9 mouse cellular contexts compared by ENCODE assay signal in genomic region chr3:97659746-97660145, GRCm38 (mm10). TPM values are rescaled to one million over a fixed set of nuclear protein-coding genes. Genes with fewer than 3 reads are reported as not detected.
DNase-seq lines count a peak whose midpoint lies in the region; ATAC-seq and TF ChIP-seq lines count a peak whose summit lies in the region.
"Had no signal": no experiment of that assay in that cellular context is flagged by ENCODE, and none has a peak within 500 bp of the region (broad histone marks: within the 10 kb centered on the region; RNA-seq: fewer than 3 reads in every experiment).

No protein-coding gene starts in this region.

- no peak for TF ChIP-seq EP300 in lung, postnatal 0 days (IDR thresholded peaks at IDR 0.05)
- no peak for TF ChIP-seq EP300 in heart, postnatal 0 days (IDR thresholded peaks at IDR 0.05; ENCODE audit: low read depth)

- no peak overlapping the region for H3K9ac ChIP-seq in forebrain, embryonic 11.5 days (ENCODE audit: low read length)
- H3K9ac ChIP-seq in forebrain, embryonic 14.5 days (ENCODE audit: low read length) = no peak overlapping the region; the same call in 1 of the 2 replicates
- H3K9ac ChIP-seq in lung, embryonic 14.5 days = no peak overlapping the region
- H3K9ac ChIP-seq in lung, postnatal 0 days (replicated peaks; ENCODE audit: low read depth) = no peak overlapping the region
- no peak overlapping the region for H3K9ac ChIP-seq in heart, postnatal 0 days (replicated peaks; ENCODE audit: low read depth, low read length)
- no peak overlapping the region for H3K9ac ChIP-seq in neural tube, embryonic 14.5 days (replicated peaks; ENCODE audit: low read depth, low read length)

- H3K4me1 ChIP-seq in forebrain, embryonic 11.5 days (replicated peaks; ENCODE audit: control insufficient read depth, insufficient read depth, low read length) = peaks cover 5% of the 10 kb centered on the region; the same call in 1 of the 2 replicates
- peaks cover 5% of the 10 kb centered on the region; the same call in 1 of the 2 replicates for H3K4me1 ChIP-seq in forebrain, embryonic 14.5 days (ENCODE audit: control insufficient read depth, insufficient read depth, low read length)
- H3K4me1 ChIP-seq in lung, embryonic 14.5 days (ENCODE audit: insufficient read depth) = no peaks in the 10 kb centered on the region
- 0 out of 2 replicates have a peak, but pooled peaks cover 6% of the 10 kb centered on the region for H3K4me1 ChIP-seq in lung, postnatal 0 days (ENCODE audit: insufficient read depth, low read depth, low read length)
- H3K4me1 ChIP-seq in heart, postnatal 0 days (ENCODE audit: control insufficient read depth, insufficient read depth) = peaks cover 13% of the 10 kb centered on the region
- H3K4me1 ChIP-seq in neural tube, embryonic 14.5 days (ENCODE audit: control insufficient read depth, insufficient read depth, low read length) = peaks cover 10% of the 10 kb centered on the region; the same call in 1 of the 2 replicates
- H3K4me1 ChIP-seq in lung, adult 2 months (ENCODE audit: control insufficient read depth, insufficient read depth, low read length) = peaks cover 7% of the 10 kb centered on the region

- no peak for TF ChIP-seq POLR2A in lung, adult 2 months (IDR thresholded peaks at IDR 0.05; ENCODE audit: borderline replicate concordance, extremely low read depth, low read depth, low read length)

- no peak overlapping the region for H3K4me3 ChIP-seq in forebrain, embryonic 11.5 days (ENCODE audit: low read depth, low read length)
- H3K4me3 ChIP-seq in forebrain, embryonic 14.5 days (ENCODE audit: low read depth, low read length) = no peak overlapping the region
- H3K4me3 ChIP-seq in lung, embryonic 14.5 days (ENCODE audit: low read depth, low read length) = no peak overlapping the region; the same call in 1 of the 2 replicates
- H3K4me3 ChIP-seq in lung, postnatal 0 days (ENCODE audit: low read depth, low read length) = no peak overlapping the region
- no peak overlapping the region; the same call in 1 of the 2 replicates for H3K4me3 ChIP-seq in heart, postnatal 0 days (ENCODE audit: low read depth, low read length)
- no peak overlapping the region for H3K4me3 ChIP-seq in neural tube, embryonic 14.5 days (ENCODE audit: low read depth, low read length)
- no peak overlapping the region for H3K4me3 ChIP-seq in lung, adult 2 months (replicated peaks; ENCODE audit: extremely low read depth, low read depth, low read length)

- WGBS in forebrain, embryonic 11.5 days = 92% methylated on average over 7 of the region's 7 CpGs
- 94% methylated on average over 7 of the region's 7 CpGs for WGBS in forebrain, embryonic 14.5 days
- 83% methylated on average over 7 of the region's 7 CpGs for WGBS in lung, embryonic 14.5 days
- WGBS in lung, postnatal 0 days = 80% methylated on average over 7 of the region's 7 CpGs
- WGBS in heart, postnatal 0 days = 78% methylated on average over 7 of the region's 7 CpGs
- WGBS in neural tube, embryonic 14.5 days = 58% methylated on average over 7 of the region's 7 CpGs
- WGBS in lung, adult 2 months = 81% methylated on average over 7 of the region's 7 CpGs

- H3K27me3 ChIP-seq in forebrain, embryonic 11.5 days (ENCODE audit: control insufficient read depth, insufficient read depth, low read length) = no peaks in the 10 kb centered on the region
- no peaks in the 10 kb centered on the region for H3K27me3 ChIP-seq in forebrain, embryonic 14.5 days (replicated peaks; ENCODE audit: control insufficient read depth, insufficient read depth, low read length)
- no peaks in the 10 kb centered on the region for H3K27me3 ChIP-seq in lung, embryonic 14.5 days (ENCODE audit: insufficient read depth, low read length)
- no peaks in the 10 kb centered on the region for H3K27me3 ChIP-seq in lung, postnatal 0 days (replicated peaks; ENCODE audit: insufficient read depth, low read length)
- no peaks in the 10 kb centered on the region for H3K27me3 ChIP-seq in heart, postnatal 0 days (ENCODE audit: control insufficient read depth, insufficient read depth, low read length)
- H3K27me3 ChIP-seq in neural tube, embryonic 14.5 days (ENCODE audit: control insufficient read depth, insufficient read depth, low read length) = no peaks in the 10 kb centered on the region

- no peak for ATAC-seq in forebrain, embryonic 11.5 days (replicated peaks; ENCODE audit: low FRiP score)
- no peak for ATAC-seq in forebrain, embryonic 14.5 days
- no peak for ATAC-seq in lung, embryonic 14.5 days (ENCODE audit: insufficient read depth)
- ATAC-seq in lung, postnatal 0 days = no peak
- no peak for ATAC-seq in heart, postnatal 0 days (ENCODE audit: insufficient read depth, low read depth)
- ATAC-seq in neural tube, embryonic 14.5 days (ENCODE audit: low read depth) = no peak

- no peaks in the 10 kb centered on the region for H3K36me3 ChIP-seq in forebrain, embryonic 11.5 days (ENCODE audit: control insufficient read depth, insufficient read depth, low read length)
- H3K36me3 ChIP-seq in forebrain, embryonic 14.5 days (ENCODE audit: control insufficient read depth, insufficient read depth, low read length) = peaks cover 12% of the 10 kb centered on the region; the same call in 1 of the 2 replicates
- peaks cover 18% of the 10 kb centered on the region; the same call in 1 of the 2 replicates for H3K36me3 ChIP-seq in lung, embryonic 14.5 days (ENCODE audit: insufficient read depth)
- peaks cover 7% of the 10 kb centered on the region; the same call in 1 of the 2 replicates for H3K36me3 ChIP-seq in lung, postnatal 0 days (ENCODE audit: insufficient read depth, low read length)
- peaks cover 26% of the 10 kb centered on the region for H3K36me3 ChIP-seq in heart, postnatal 0 days (replicated peaks; ENCODE audit: control insufficient read depth, insufficient read depth, low read length)
- peaks cover 11% of the 10 kb centered on the region; the same call in 1 of the 2 replicates for H3K36me3 ChIP-seq in neural tube, embryonic 14.5 days (ENCODE audit: control insufficient read depth, insufficient read depth, low read length)

- no peak for TF ChIP-seq CTCF in lung, embryonic 14.5 days (IDR thresholded peaks at IDR 0.05; ENCODE audit: low read depth)
- no peak for TF ChIP-seq CTCF in lung, postnatal 0 days (IDR thresholded peaks at IDR 0.05)
- no peak for TF ChIP-seq CTCF in heart, postnatal 0 days (IDR thresholded peaks at IDR 0.05; ENCODE audit: low read depth)
- TF ChIP-seq CTCF in lung, adult 2 months (IDR thresholded peaks at IDR 0.05; ENCODE audit: insufficient read depth, low read length) = no peak

- H3K9me3 ChIP-seq in forebrain, embryonic 11.5 days (ENCODE audit: control insufficient read depth, low read length) = no peaks in the 10 kb centered on the region
- H3K9me3 ChIP-seq in forebrain, embryonic 14.5 days (replicated peaks; ENCODE audit: control insufficient read depth, low read length) = no peaks in the 10 kb centered on the region
- H3K9me3 ChIP-seq in lung, embryonic 14.5 days (ENCODE audit: low read depth, low read length) = no peaks in the 10 kb centered on the region
- no peaks in the 10 kb centered on the region for H3K9me3 ChIP-seq in lung, postnatal 0 days (ENCODE audit: low read length)
- H3K9me3 ChIP-seq in heart, postnatal 0 days (replicated peaks; ENCODE audit: control insufficient read depth, low read length) = no peaks in the 10 kb centered on the region; the same call in 1 of the 2 replicates
- no peaks in the 10 kb centered on the region for H3K9me3 ChIP-seq in neural tube, embryonic 14.5 days (ENCODE audit: control insufficient read depth, low read length)

- no peak overlapping the region for H3K27ac ChIP-seq in forebrain, embryonic 11.5 days (ENCODE audit: low read depth, low read length)
- H3K27ac ChIP-seq in forebrain, embryonic 14.5 days (ENCODE audit: low read depth, low read length) = no peak overlapping the region
- H3K27ac ChIP-seq in lung, embryonic 14.5 days (ENCODE audit: low read depth) = no peak overlapping the region
- no peak overlapping the region for H3K27ac ChIP-seq in lung, postnatal 0 days (ENCODE audit: low read length)
- H3K27ac ChIP-seq in heart, postnatal 0 days (ENCODE audit: low read depth) = no peak overlapping the region
- H3K27ac ChIP-seq in neural tube, embryonic 14.5 days (ENCODE audit: low read depth, low read length) = no peak overlapping the region

- peak overlapping the region; percentile 70; the same call in 1 of the 2 replicates for H3K4me2 ChIP-seq in forebrain, embryonic 11.5 days (ENCODE audit: low read depth, low read length, severe bottlenecking)
- H3K4me2 ChIP-seq in forebrain, embryonic 14.5 days (ENCODE audit: low read length) = no peak overlapping the region
- H3K4me2 ChIP-seq in lung, embryonic 14.5 days = peak overlapping the region; percentile 90; the same call in 1 of the 2 replicates
- H3K4me2 ChIP-seq in lung, postnatal 0 days (replicated peaks; ENCODE audit: low read depth, low read length) = no peak overlapping the region; the same call in 1 of the 2 replicates
- H3K4me2 ChIP-seq in heart, postnatal 0 days (ENCODE audit: low read depth, low read length) = peak overlapping the region; percentile 13; the same call in 1 of the 2 replicates
- H3K4me2 ChIP-seq in neural tube, embryonic 14.5 days (ENCODE audit: low read depth, low read length) = peak overlapping the region; percentile 75; the same call in 1 of the 2 replicates

- no peak for DNase-seq in forebrain, embryonic 11.5 days (ENCODE audit: low spot score)
- DNase-seq in forebrain, embryonic 14.5 days (ENCODE audit: low spot score) = no peak
- no peak for DNase-seq in lung, embryonic 14.5 days
- no peak for DNase-seq in lung, postnatal 0 days (ENCODE audit: low spot score)
- no peak for DNase-seq in heart, postnatal 0 days (ENCODE audit: low spot score)
- DNase-seq in lung, adult 2 months = no peak
- DNase-seq in frontal cortex, postnatal 10 days (ENCODE audit: low spot score in 2 of 2) = no peak

RNA-seq across cellular contexts. Expression of gene Prkab2, which starts 1.8 kb away (rescaled TPM):
- 6.8 and 7.6 TPM in 2 replicates for polyA plus RNA-seq in forebrain, embryonic 11.5 days (2014; fragmentation: Nextera tagmentation; extraction: Ambion mirVana)
- 5.3 and 6.8 TPM in 2 replicates for polyA plus RNA-seq in forebrain, embryonic 14.5 days (2014; fragmentation: Nextera tagmentation; extraction: Ambion mirVana)
- 4.4 and 4.6 TPM in 2 replicates for polyA plus RNA-seq in lung, embryonic 14.5 days (2014; fragmentation: Nextera tagmentation; extraction: Ambion mirVana)
- 3.1 and 3.7 TPM in 2 replicates for polyA plus RNA-seq in lung, postnatal 0 days (2015; fragmentation: Nextera tagmentation; extraction: Ambion mirVana)
- 12.4 and 17.4 TPM in 2 replicates for total RNA-seq in heart, postnatal 0 days (2014; rRNA removed; ENCODE audit: low replicate concordance)
- polyA plus RNA-seq in heart, postnatal 0 days (2015; fragmentation: Nextera tagmentation; extraction: Ambion mirVana) = 9.3 and 10.5 TPM in 2 replicates
- polyA plus RNA-seq in neural tube, embryonic 14.5 days (2014; fragmentation: Nextera tagmentation; extraction: Ambion mirVana) = 11.8 and 14.0 TPM in 2 replicates
- 5.4 and 8.3 TPM in 2 replicates for polyA plus RNA-seq in lung, adult 2 months (2012; rRNA removed)

RNA-seq across cellular contexts. Expression of gene Gm17651, which starts 14.7 kb away (rescaled TPM):
- not detected in 2 replicates for polyA plus RNA-seq in forebrain, embryonic 11.5 days (2014; fragmentation: Nextera tagmentation; extraction: Ambion mirVana)
- polyA plus RNA-seq in forebrain, embryonic 14.5 days (2014; fragmentation: Nextera tagmentation; extraction: Ambion mirVana) = not detected in 2 replicates
- polyA plus RNA-seq in lung, embryonic 14.5 days (2014; fragmentation: Nextera tagmentation; extraction: Ambion mirVana) = not detected in 2 replicates
- not detected in 2 replicates for polyA plus RNA-seq in lung, postnatal 0 days (2015; fragmentation: Nextera tagmentation; extraction: Ambion mirVana)
- total RNA-seq in heart, postnatal 0 days (2014; rRNA removed; ENCODE audit: low replicate concordance) = not detected in 2 replicates
- not detected in 2 replicates for polyA plus RNA-seq in heart, postnatal 0 days (2015; fragmentation: Nextera tagmentation; extraction: Ambion mirVana)
- polyA plus RNA-seq in neural tube, embryonic 14.5 days (2014; fragmentation: Nextera tagmentation; extraction: Ambion mirVana) = not detected in 2 replicates
- not detected in 2 replicates for polyA plus RNA-seq in lung, adult 2 months (2012; rRNA removed)
- total RNA-seq: layer of hippocampus, postnatal 10 days had no signal

RNA-seq across cellular contexts. Expression of gene Fmo5, which starts 31.1 kb away (rescaled TPM):
- polyA plus RNA-seq in forebrain, embryonic 11.5 days (2014; fragmentation: Nextera tagmentation; extraction: Ambion mirVana) = 0.65 and 0.69 TPM in 2 replicates
- polyA plus RNA-seq in forebrain, embryonic 14.5 days (2014; fragmentation: Nextera tagmentation; extraction: Ambion mirVana) = 0.51 and 0.67 TPM in 2 replicates
- polyA plus RNA-seq in lung, embryonic 14.5 days (2014; fragmentation: Nextera tagmentation; extraction: Ambion mirVana) = 1.2 and 1.4 TPM in 2 replicates
- 6.1 and 6.5 TPM in 2 replicates for polyA plus RNA-seq in lung, postnatal 0 days (2015; fragmentation: Nextera tagmentation; extraction: Ambion mirVana)
- 3.8 and 19.2 TPM in 2 replicates for total RNA-seq in heart, postnatal 0 days (2014; rRNA removed; ENCODE audit: low replicate concordance)
- polyA plus RNA-seq in heart, postnatal 0 days (2015; fragmentation: Nextera tagmentation; extraction: Ambion mirVana) = 4.6 and 5.0 TPM in 2 replicates
- 0.32 and 0.46 TPM in 2 replicates for polyA plus RNA-seq in neural tube, embryonic 14.5 days (2014; fragmentation: Nextera tagmentation; extraction: Ambion mirVana)
- polyA plus RNA-seq in lung, adult 2 months (2012; rRNA removed) = 8.0 and 15.1 TPM in 2 replicates

RNA-seq across cellular contexts. Expression of gene Chd1l, which starts 49.7 kb away (rescaled TPM):
- polyA plus RNA-seq in forebrain, embryonic 11.5 days (2014; fragmentation: Nextera tagmentation; extraction: Ambion mirVana) = 18.9 and 21.0 TPM in 2 replicates
- 6.2 and 6.8 TPM in 2 replicates for polyA plus RNA-seq in forebrain, embryonic 14.5 days (2014; fragmentation: Nextera tagmentation; extraction: Ambion mirVana)
- polyA plus RNA-seq in lung, embryonic 14.5 days (2014; fragmentation: Nextera tagmentation; extraction: Ambion mirVana) = 16.5 and 16.6 TPM in 2 replicates
- polyA plus RNA-seq in lung, postnatal 0 days (2015; fragmentation: Nextera tagmentation; extraction: Ambion mirVana) = 9.5 and 9.6 TPM in 2 replicates
- total RNA-seq in heart, postnatal 0 days (2014; rRNA removed; ENCODE audit: low replicate concordance) = 7.6 and 13.0 TPM in 2 replicates
- 10.6 and 11.9 TPM in 2 replicates for polyA plus RNA-seq in heart, postnatal 0 days (2015; fragmentation: Nextera tagmentation; extraction: Ambion mirVana)
- 4.3 and 5.3 TPM in 2 replicates for polyA plus RNA-seq in neural tube, embryonic 14.5 days (2014; fragmentation: Nextera tagmentation; extraction: Ambion mirVana)
- 3.8 and 5.2 TPM in 2 replicates for polyA plus RNA-seq in lung, adult 2 months (2012; rRNA removed)

Comparison
In these comparisons a context has a peak if more than half of its experiments do, and no peak if none do; other contexts are left out.
1. H3K4me2 ChIP-seq: peak in forebrain, embryonic 11.5 days (single experiment), lung, embryonic 14.5 days (single experiment), heart, postnatal 0 days (single experiment) and neural tube, embryonic 14.5 days (single experiment); none in forebrain, embryonic 14.5 days (single experiment) and lung, postnatal 0 days (single experiment).